8 mouse cellular contexts compared by ENCODE assay signal in the genomic region with DNA sequence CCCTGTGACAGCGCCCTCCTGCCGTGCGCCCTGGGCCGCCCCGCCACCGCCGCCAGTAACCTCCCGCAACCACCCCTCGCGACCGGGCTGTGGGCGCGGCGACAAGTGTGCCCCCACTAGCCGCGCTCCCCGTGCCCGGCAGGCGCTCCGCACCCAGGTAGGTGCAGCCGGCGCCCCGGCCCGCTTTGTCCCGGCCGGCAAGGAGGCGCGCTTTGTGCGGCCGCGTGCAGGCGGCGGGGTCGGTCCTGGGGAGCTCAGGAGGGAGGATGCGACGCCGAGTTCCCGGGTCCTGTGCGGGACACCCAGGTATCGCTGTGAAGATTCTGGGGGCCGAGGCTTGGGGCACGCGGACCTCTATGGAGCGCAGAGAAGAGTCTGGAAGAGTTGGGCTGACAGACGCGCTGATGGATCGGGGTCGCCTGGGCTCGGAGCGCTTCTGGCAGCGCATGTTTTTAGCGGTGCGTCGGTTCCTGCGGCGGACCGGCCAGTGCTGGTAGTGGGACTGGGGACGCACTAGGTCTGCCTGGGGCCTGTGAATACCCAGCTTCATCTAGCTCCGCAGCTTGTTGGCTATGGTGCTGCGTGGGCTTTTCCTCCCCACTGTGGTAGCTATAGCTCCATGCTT. TPM values are rescaled to one million over a fixed set of nuclear protein-coding genes. Genes with fewer than 3 reads are reported as not detected.
DNase-seq lines count a peak whose midpoint lies in the region; ATAC-seq lines count a peak whose summit lies in the region.

No protein-coding gene starts in this region.

- H3K36me3 ChIP-seq in heart, embryonic 16.5 days (ENCODE audit: control insufficient read depth, insufficient read depth) = no peaks in the 10 kb centered on the region
- H3K36me3 ChIP-seq in midbrain, embryonic 11.5 days (ENCODE audit: control insufficient read depth, insufficient read depth, low read length) = no peaks in the 10 kb centered on the region

- no peaks in the 10 kb centered on the region for H3K9me3 ChIP-seq in heart, embryonic 16.5 days (replicated peaks; ENCODE audit: control insufficient read depth, low read length)
- no peaks in the 10 kb centered on the region for H3K9me3 ChIP-seq in midbrain, embryonic 11.5 days (ENCODE audit: control insufficient read depth, low read length)

- peak overlapping the region; percentile 54 for H3K4me3 ChIP-seq in heart, embryonic 16.5 days (ENCODE audit: low read length)
- H3K4me3 ChIP-seq in midbrain, embryonic 11.5 days (ENCODE audit: low read depth, low read length) = peak overlapping the region; percentile 76

- peaks cover 60% of the 10 kb centered on the region for H3K27me3 ChIP-seq in heart, embryonic 16.5 days (ENCODE audit: control insufficient read depth, insufficient read depth, low read length)
- peaks cover 7% of the 10 kb centered on the region; the same call in 1 of the 2 replicates for H3K27me3 ChIP-seq in midbrain, embryonic 11.5 days (ENCODE audit: control insufficient read depth, insufficient read depth, low read length)

- peaks cover 7% of the 10 kb centered on the region for H3K4me1 ChIP-seq in heart, embryonic 16.5 days (ENCODE audit: control insufficient read depth, insufficient read depth, low read length)
- peaks cover 16% of the 10 kb centered on the region for H3K4me1 ChIP-seq in midbrain, embryonic 11.5 days (ENCODE audit: control insufficient read depth, insufficient read depth, low read length)

- H3K4me2 ChIP-seq in heart, embryonic 16.5 days (ENCODE audit: low read depth, low read length) = peak overlapping the region; percentile 89
- peak overlapping the region; percentile 80 for H3K4me2 ChIP-seq in midbrain, embryonic 11.5 days

- WGBS in heart, embryonic 16.5 days = under 1% methylated on average over 60 of the region's 60 CpGs
- WGBS in midbrain, embryonic 11.5 days = under 1% methylated on average over 60 of the region's 60 CpGs

- DNase-seq in kidney, postnatal 10 days = peak; percentile 36
- no peak for DNase-seq in kidney, postnatal 14 days
- peak; percentile 68 to 76 for DNase-seq in cerebellum, postnatal 10 days
- DNase-seq in midbrain, embryonic 11.5 days (ENCODE audit: low spot score, missing footprints) = peak; percentile 94
- DNase-seq in gastrocnemius, adult 18-20 months (ENCODE audit: low spot score) = no peak
- no peak for DNase-seq in thymus, postnatal 36 days
- no peak for DNase-seq in gastrocnemius, postnatal 4 days (ENCODE audit: low spot score in 2 of 2)

- peak overlapping the region; percentile 38; the same call in 1 of the 2 replicates for H3K9ac ChIP-seq in heart, embryonic 16.5 days (ENCODE audit: low read length)
- peak overlapping the region; percentile 86 for H3K9ac ChIP-seq in midbrain, embryonic 11.5 days (ENCODE audit: low read length)

- no peak overlapping the region for H3K27ac ChIP-seq in heart, embryonic 16.5 days (ENCODE audit: low read length)
- peak overlapping the region; percentile 78 for H3K27ac ChIP-seq in midbrain, embryonic 11.5 days (ENCODE audit: low read depth, low read length)

- ATAC-seq in heart, embryonic 16.5 days (replicated peaks; ENCODE audit: extremely low read depth, insufficient read depth, low FRiP score) = no peak
- peak; percentile 76 for ATAC-seq in midbrain, embryonic 11.5 days (ENCODE audit: low FRiP score)

RNA-seq across cellular contexts. Expression of a gene that starts 1.3 kb away (rescaled TPM):
- polyA plus RNA-seq in heart, embryonic 16.5 days (2015; fragmentation: Nextera tagmentation; extraction: Ambion mirVana) = 0.14 and 0.31 TPM in 2 replicates
- 13.4 and 14.0 TPM in 2 replicates for polyA plus RNA-seq in midbrain, embryonic 11.5 days (2014; fragmentation: Nextera tagmentation; extraction: Ambion mirVana)
- under 1 TPM; 0.02 to 0.07 TPM for total RNA-seq in gastrocnemius, adult 18-20 months (2021)
- under 1 TPM; 0.18 to 0.39 TPM for total RNA-seq in gastrocnemius, postnatal 4 days (2021)

RNA-seq across cellular contexts. Expression of a gene that starts 13.8 kb away (rescaled TPM):
- 0.62 and 0.66 TPM in 2 replicates for polyA plus RNA-seq in heart, embryonic 16.5 days (2015; fragmentation: Nextera tagmentation; extraction: Ambion mirVana)
- 2.3 and 3.4 TPM in 2 replicates for polyA plus RNA-seq in midbrain, embryonic 11.5 days (2014; fragmentation: Nextera tagmentation; extraction: Ambion mirVana)
- total RNA-seq in gastrocnemius, adult 18-20 months (2021) = under 1 TPM in 1 of 2 experiments, not detected in 1; 0.31 TPM
- total RNA-seq in gastrocnemius, postnatal 4 days (2021) = not detected

RNA-seq across cellular contexts. Expression of a gene that starts 44.0 kb away (rescaled TPM):
- 34.1 and 38.0 TPM in 2 replicates for polyA plus RNA-seq in heart, embryonic 16.5 days (2015; fragmentation: Nextera tagmentation; extraction: Ambion mirVana)
- 137 and 152 TPM in 2 replicates for polyA plus RNA-seq in midbrain, embryonic 11.5 days (2014; fragmentation: Nextera tagmentation; extraction: Ambion mirVana)
- total RNA-seq in gastrocnemius, adult 18-20 months (2021) = 1 to 10 TPM; 2.3 to 2.7 TPM
- total RNA-seq in gastrocnemius, postnatal 4 days (2021) = 1 to 10 TPM; 7.4 TPM

Comparison
In these comparisons a context has a peak if more than half of its experiments do, and no peak if none do; other contexts are left out.
1. DNase-seq: peak in kidney, postnatal 10 days (single experiment), cerebellum, postnatal 10 days (2 of 2) and midbrain, embryonic 11.5 days (single experiment); none in kidney, postnatal 14 days (single experiment), gastrocnemius, adult 18-20 months (single experiment), thymus, postnatal 36 days (0 of 2) and gastrocnemius, postnatal 4 days (0 of 2).